Mouse (Mus musculus) ES-Bruce4 (cell line): Measurements from ENCODE around the gene Traf3ip3. TPM values are rescaled to one million over a fixed set of nuclear protein-coding genes. Genes with fewer than 3 reads are reported as not detected.

ENCODE experiments used
- H3K27ac ChIP-seq: 2 replicates; pipeline ENCODE4 v1.5.1; 2012; ENCODE audit warnings: low read length, inconsistent platforms; ENCODE audit not compliant: insufficient read depth
- H3K27me3 ChIP-seq: 2 replicates; pipeline ENCODE4 v1.6.1; 2012; ENCODE audit warnings: mild to moderate bottlenecking, low read length, inconsistent platforms; ENCODE audit not compliant: control insufficient read depth, poor library complexity, insufficient read depth, severe bottlenecking
- H3K36me3 ChIP-seq: 2 replicates; pipeline ENCODE4 v1.6.1; 2012; ENCODE audit warnings: inconsistent platforms, mild to moderate bottlenecking, low read length, moderate library complexity; ENCODE audit not compliant: control insufficient read depth, poor library complexity, insufficient read depth, severe bottlenecking
- H3K4me1 ChIP-seq: one replicate; pipeline ENCODE4 v1.8.1; 2011; ENCODE audit warnings: low read length; ENCODE audit not compliant: control insufficient read depth, insufficient read depth
- H3K4me3 ChIP-seq: 2 replicates; pipeline ENCODE4 v1.5.1; 2011; ENCODE audit warnings: low read depth, mild to moderate bottlenecking, low read length
- H3K9ac ChIP-seq: 2 replicates; pipeline ENCODE4 v1.6.1; 2012; ENCODE audit warnings: low read depth, mild to moderate bottlenecking, inconsistent platforms; ENCODE audit not compliant: poor library complexity, severe bottlenecking
- H3K9me3 ChIP-seq: replicated peaks from 2 replicates; pipeline ENCODE4 v1.6.1; 2012; ENCODE audit warnings: mild to moderate bottlenecking, low read length, inconsistent platforms; ENCODE audit not compliant: control insufficient read depth, poor library complexity, insufficient read depth, severe bottlenecking
- CTCF ChIP-seq: IDR thresholded peaks from one replicate; pipeline ENCODE4 v1.8.1; 2011; ENCODE audit warnings: low read depth, low read length
- EP300 ChIP-seq: IDR thresholded peaks from 2 replicates; pipeline ENCODE4 v1.6.1; 2011; ENCODE audit warnings: low read depth, low read length; ENCODE audit not compliant: insufficient read depth
- POLR2A ChIP-seq: IDR thresholded peaks from one replicate; pipeline ENCODE4 v1.8.1; 2011; ENCODE audit warnings: low read length; ENCODE audit not compliant: insufficient read depth
- polyA plus RNA-seq: library from polyadenylated mRNA; stranded (reverse); fragments of >200 nt; gene quantifications from 2 replicates; pipeline ENCODE4 v1.2.4, GENCODE M21; 2011; ENCODE audit warnings: low read depth; ENCODE audit not compliant: missing spikeins, insufficient read depth, insufficient read length

Gene Traf3ip3
- polyA plus RNA-seq, 1 experiment = not detected

- no peaks in the 10 kb centered on the region for H3K4me1 ChIP-seq
- no peaks in the 10 kb centered on the region for H3K9me3 ChIP-seq
- H3K4me3 ChIP-seq = no peak overlapping the region
- no peaks in the 10 kb centered on the region; the same call in 1 of the 2 replicates for H3K27me3 ChIP-seq
- no peak overlapping the region for H3K27ac ChIP-seq
- no peak for TF ChIP-seq POLR2A
- TF ChIP-seq EP300 = no peak
- TF ChIP-seq CTCF = no peak
- no peak overlapping the region for H3K9ac ChIP-seq
- no peaks in the 10 kb centered on the region for H3K36me3 ChIP-seq
These were observed 6.9 kb downstream of the Traf3ip3 start for GRCm38 (mm10) chr1:193194416-193195140.

DNA sequence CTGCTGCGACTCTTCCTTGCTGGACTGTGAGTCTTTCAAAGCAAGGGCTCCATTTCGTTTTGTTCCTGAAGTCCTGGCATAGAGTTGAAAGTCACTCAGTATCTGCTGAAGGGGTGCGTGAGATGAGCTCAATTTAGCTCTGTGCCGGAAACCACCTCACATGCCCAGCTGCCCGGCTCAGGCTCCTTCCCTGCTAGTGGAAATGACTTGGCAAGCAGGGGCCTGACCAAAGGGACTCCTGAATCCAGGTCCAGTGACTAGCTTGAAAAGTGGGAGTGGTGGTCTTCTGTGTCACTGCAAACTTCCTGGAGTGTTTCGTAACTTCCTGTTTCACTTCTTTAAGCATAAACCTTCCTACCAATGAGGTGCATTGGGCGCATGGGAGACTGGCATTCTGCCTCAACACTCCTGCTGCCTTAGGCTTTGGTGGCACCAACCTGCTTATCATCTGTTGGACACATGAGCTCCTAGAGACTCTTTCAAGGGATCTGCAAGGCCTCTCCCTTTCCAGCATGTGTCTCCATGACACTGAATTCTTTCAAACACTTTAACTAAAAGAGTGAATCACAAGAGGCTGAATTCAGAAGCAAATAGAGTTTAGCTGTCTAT lies 9.7 kb downstream of the Traf3ip3 start:
- Histone ChIP-seq H3K9ac (no peak overlapping the region), H3K36me3 (no peaks in the 10 kb centered on the region), H3K27me3 (no peaks in the 10 kb centered on the region), H3K27ac (no peak overlapping the region), H3K4me3 (no peak overlapping the region), H3K9me3 (no peaks in the 10 kb centered on the region), H3K4me1 (no peaks in the 10 kb centered on the region)
- TF ChIP-seq POLR2A (no peak), CTCF (no peak), EP300 (no peak)

- H3K27me3 ChIP-seq = no peaks in the 10 kb centered on the region
- no peaks in the 10 kb centered on the region for H3K36me3 ChIP-seq
- no peaks in the 10 kb centered on the region for H3K4me1 ChIP-seq
- no peak for TF ChIP-seq POLR2A
- no peak for TF ChIP-seq EP300
- TF ChIP-seq CTCF = no peak
- H3K9ac ChIP-seq = no peak overlapping the region
- no peak overlapping the region for H3K27ac ChIP-seq
- no peak overlapping the region for H3K4me3 ChIP-seq
- no peaks in the 10 kb centered on the region for H3K9me3 ChIP-seq
These were observed 11.7 kb downstream of the Traf3ip3 start for GRCm38 (mm10) chr1:193189771-193190170.

GRCm38 (mm10) chr1:193189151-193189621 lies 12.3 kb downstream of the Traf3ip3 start:
- Histone ChIP-seq H3K9me3 (no peaks in the 10 kb centered on the region), H3K9ac (no peak overlapping the region), H3K27ac (no peak overlapping the region), H3K4me1 (no peaks in the 10 kb centered on the region), H3K4me3 (no peak overlapping the region), H3K36me3 (no peaks in the 10 kb centered on the region), H3K27me3 (no peaks in the 10 kb centered on the region)
- TF ChIP-seq POLR2A (no peak), EP300 (no peak), CTCF (no peak)

GRCm38 (mm10) chr1:193188257-193188656 lies 13.2 kb downstream of the Traf3ip3 start:
- no peaks in the 10 kb centered on the region for H3K27me3 ChIP-seq
- no peaks in the 10 kb centered on the region for H3K36me3 ChIP-seq
- no peaks in the 10 kb centered on the region for H3K4me1 ChIP-seq
- H3K4me3 ChIP-seq = no peak overlapping the region
- TF ChIP-seq EP300 (no peak), CTCF (no peak), POLR2A (no peak)
- no peak overlapping the region for H3K9ac ChIP-seq
- no peak overlapping the region for H3K27ac ChIP-seq
- no peaks in the 10 kb centered on the region for H3K9me3 ChIP-seq

DNA sequence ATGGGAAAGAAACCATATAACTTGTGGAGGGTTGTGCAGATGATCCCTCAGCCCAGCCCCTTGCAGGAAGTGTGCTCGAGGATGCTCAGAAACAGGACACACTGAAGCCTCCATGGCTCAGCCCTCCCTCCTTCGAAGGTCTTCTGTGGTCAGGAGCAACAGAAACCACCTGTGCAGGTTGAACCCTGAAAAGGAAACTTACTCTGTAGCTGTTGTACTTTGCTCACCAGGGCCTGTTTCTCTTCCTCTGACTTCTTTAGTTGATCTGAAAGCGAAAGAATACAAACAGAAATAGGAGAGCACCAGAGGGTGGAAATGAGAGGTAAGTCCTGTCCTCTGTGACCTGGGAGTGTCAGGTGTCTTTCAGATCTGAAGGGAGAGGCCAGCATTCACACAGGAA lies 20.4 kb downstream of the Traf3ip3 start:
- no peak overlapping the region for H3K4me3 ChIP-seq

More for the DNA sequence above, 20.4 kb downstream of the Traf3ip3 start:
- H3K27me3 ChIP-seq = no peaks in the 10 kb centered on the region
- TF ChIP-seq EP300 = no peak
- TF ChIP-seq CTCF = no peak
- TF ChIP-seq POLR2A = no peak
- H3K9ac ChIP-seq = no peak overlapping the region
- no peaks in the 10 kb centered on the region for H3K9me3 ChIP-seq
- no peak overlapping the region for H3K27ac ChIP-seq
- H3K36me3 ChIP-seq = no peaks in the 10 kb centered on the region
- no peaks in the 10 kb centered on the region for H3K4me1 ChIP-seq
